Mouse (Mus musculus) MEL (cell line): ENCODE data around the gene Wnt1. TPM values are rescaled to one million over a fixed set of nuclear protein-coding genes. Genes with fewer than 3 reads are reported as not detected.
A peak's percentile ranks its signal among the peaks of the same experiment; 100 is the strongest.

ENCODE experiments used
- DNase-seq: peaks from one replicate; pipeline ENCODE4 v3.0.0; 2011; ENCODE audit warnings: low read depth, low spot score
- H3K27ac ChIP-seq: 2 replicates; pipeline ENCODE4 v1.5.1; 2012; ENCODE audit warnings: low read depth, mild to moderate bottlenecking, control low read depth, low read length, moderate library complexity; ENCODE audit not compliant: control insufficient read depth
- H3K27me3 ChIP-seq, 2 experiments: fragments of 150-350 bp in 1 of 2; sonication (generic) in 1 of 2; 2 replicates each; pipeline ENCODE4 v1.6.1; 2012; ENCODE audit warnings: low read length in 2 of 2, mild to moderate bottlenecking in 2 of 2, improper control_type of control experiment in 1 of 2, moderate library complexity in 1 of 2; ENCODE audit not compliant: insufficient read depth in 2 of 2, control insufficient read depth in 1 of 2
- H3K36me3 ChIP-seq, 2 experiments: 2 replicates each; pipeline ENCODE4 v1.6.1; 2012 to 2014; ENCODE audit warnings: low read length in 2 of 2, improper control_type of control experiment in 1 of 2, inconsistent platforms in 1 of 2, mild to moderate bottlenecking in 1 of 2; ENCODE audit not compliant: insufficient read depth in 2 of 2, control insufficient read depth in 1 of 2
- H3K4me1 ChIP-seq, 2 experiments: fragments of 150-350 bp in 1 of 2; sonication (generic) in 1 of 2; 2 replicates each; pipeline ENCODE4 v1.6.1; 2012; ENCODE audit warnings: low read length in 2 of 2, improper control_type of control experiment in 1 of 2, mild to moderate bottlenecking in 1 of 2; ENCODE audit not compliant: insufficient read depth in 2 of 2, control insufficient read depth in 1 of 2
- H3K4me3 ChIP-seq, 2 experiments: fragments of 150-350 bp in 1 of 2; sonication (generic) in 1 of 2; 2 replicates each; pipeline ENCODE4 v1.5.1; 2012; ENCODE audit warnings: low read depth in 2 of 2, low read length in 2 of 2, mild to moderate bottlenecking in 2 of 2, moderate library complexity in 2 of 2, control low read depth in 1 of 2, improper control_type of control experiment in 1 of 2; ENCODE audit not compliant: control insufficient read depth in 1 of 2, insufficient read depth in 1 of 2
- H3K79me2 ChIP-seq: 2 replicates; pipeline ENCODE4 v1.6.1; 2012; ENCODE audit warnings: mild to moderate bottlenecking, low read length, moderate library complexity; ENCODE audit not compliant: control insufficient read depth, poor library complexity, insufficient read depth
- H3K9ac ChIP-seq: 2 replicates; pipeline ENCODE4 v1.6.1; 2012; ENCODE audit warnings: low read depth, mild to moderate bottlenecking, control low read depth, low read length, moderate library complexity; ENCODE audit not compliant: control insufficient read depth, poor library complexity, severe bottlenecking
- H3K9me3 ChIP-seq: fragments of 150-350 bp; sonication (generic); replicated peaks from 2 replicates; pipeline ENCODE4 v1.6.1; 2012; ENCODE audit warnings: mild to moderate bottlenecking, low read length, improper control_type of control experiment, moderate library complexity; ENCODE audit not compliant: insufficient read depth
- CHD1 ChIP-seq: IDR thresholded peaks from 2 replicates; pipeline ENCODE4 v1.6.1; 2012; ENCODE audit warnings: low read depth, mild to moderate bottlenecking, inconsistent platforms, low read length, improper control_type of control experiment
- CTCF ChIP-seq, 3 experiments: IDR thresholded peaks in 2 of 3; conservative IDR thresholded peaks in 1 of 3; 2 replicates each; pipeline ENCODE4 v1.5.1; 2011 to 2012; ENCODE audit warnings: low read length in 3 of 3, low read depth in 2 of 3, mild to moderate bottlenecking in 2 of 3, improper control_type of control experiment in 1 of 3, inconsistent platforms in 1 of 3, mixed read lengths in 1 of 3, moderate library complexity in 1 of 3; ENCODE audit not compliant: control insufficient read depth in 1 of 3, insufficient read depth in 1 of 3, poor library complexity in 1 of 3, severe bottlenecking in 1 of 3
- HCFC1 ChIP-seq: IDR thresholded peaks from 2 replicates; pipeline ENCODE4 v1.6.1; 2012; ENCODE audit warnings: low read depth, mild to moderate bottlenecking, inconsistent platforms, low read length, improper control_type of control experiment, moderate library complexity
- MAX ChIP-seq: IDR thresholded peaks from 2 replicates; pipeline ENCODE4 v1.6.1; 2011; ENCODE audit warnings: low read length, improper control_type of control experiment
- MAZ ChIP-seq: IDR thresholded peaks from 2 replicates; pipeline ENCODE4 v1.6.1; 2012; ENCODE audit warnings: low read depth, mild to moderate bottlenecking, inconsistent platforms, low read length, improper control_type of control experiment
- MEF2A ChIP-seq: IDR thresholded peaks from 2 replicates; pipeline ENCODE4 v1.6.1; 2014; ENCODE audit warnings: low read depth, mild to moderate bottlenecking, inconsistent platforms, low read length, improper control_type of control experiment; ENCODE audit not compliant: poor library complexity, insufficient replicate concordance, severe bottlenecking; ENCODE audit errors: extremely low read depth
- MXI1 ChIP-seq: IDR thresholded peaks from 2 replicates; pipeline ENCODE4 v1.6.1; 2011; ENCODE audit warnings: mild to moderate bottlenecking, low read depth, low read length, improper control_type of control experiment
- POLR2A ChIP-seq, 2 experiments: IDR thresholded peaks; 2 replicates each; pipeline ENCODE4 v1.6.1; 2011 to 2012; ENCODE audit warnings: low read length in 2 of 2, mild to moderate bottlenecking in 2 of 2, control low read depth in 1 of 2, improper control_type of control experiment in 1 of 2, low read depth in 1 of 2, moderate library complexity in 1 of 2; ENCODE audit not compliant: control insufficient read depth in 1 of 2, insufficient read depth in 1 of 2, poor library complexity in 1 of 2
- POLR2AphosphoS2 ChIP-seq: IDR thresholded peaks from 2 replicates; pipeline ENCODE4 v1.6.1; 2011; ENCODE audit warnings: low read length, improper control_type of control experiment
- SIN3A ChIP-seq: IDR thresholded peaks from 2 replicates; pipeline ENCODE4 v1.6.1; 2012; ENCODE audit warnings: low read length, improper control_type of control experiment, inconsistent platforms
- SMC3 ChIP-seq: IDR thresholded peaks from 2 replicates; pipeline ENCODE4 v1.6.1; 2011; ENCODE audit warnings: low read depth, low read length, improper control_type of control experiment
- TBP ChIP-seq: IDR thresholded peaks from 2 replicates; pipeline ENCODE4 v1.8.0; 2011; ENCODE audit warnings: low read depth, low read length, improper control_type of control experiment
- UBTF ChIP-seq: IDR thresholded peaks from 2 replicates; pipeline ENCODE4 v1.6.1; 2012; ENCODE audit warnings: low read depth, mild to moderate bottlenecking, inconsistent platforms, low read length, improper control_type of control experiment, moderate library complexity, borderline replicate concordance; ENCODE audit not compliant: insufficient read depth
- USF1 ChIP-seq: IDR thresholded peaks from 2 replicates; pipeline ENCODE4 v1.6.1; 2014; ENCODE audit warnings: low read depth, mild to moderate bottlenecking, inconsistent platforms, low read length, improper control_type of control experiment, moderate library complexity
- USF2 ChIP-seq, 2 experiments: IDR thresholded peaks; 2 replicates each; pipeline ENCODE4 v1.6.1; 2011 to 2012; ENCODE audit warnings: improper control_type of control experiment in 2 of 2, low read length in 2 of 2, borderline replicate concordance in 1 of 2, inconsistent platforms in 1 of 2, low read depth in 1 of 2, mild to moderate bottlenecking in 1 of 2; ENCODE audit not compliant: insufficient read depth in 1 of 2
- ZC3H11A ChIP-seq: IDR thresholded peaks from 2 replicates; pipeline ENCODE4 v1.6.1; 2012; ENCODE audit warnings: low read depth, mild to moderate bottlenecking, inconsistent platforms, low read length, improper control_type of control experiment
- ZNF384 ChIP-seq: IDR thresholded peaks from 2 replicates; pipeline ENCODE4 v1.6.1; 2012; ENCODE audit warnings: low read depth, mild to moderate bottlenecking, inconsistent platforms, low read length, improper control_type of control experiment
- polyA plus RNA-seq, 2 experiments: library from polyadenylated mRNA; stranded (reverse) in 1 of 2; unstranded in 1 of 2; fragments of >175 nt in 1 of 2; fragments of >200 nt in 1 of 2; gene quantifications; 2 replicates each; pipeline versions ENCODE4 v1.2.1 to v1.2.4; 2012; ENCODE audit warnings: low replicate concordance in 2 of 2, low read depth in 1 of 2; ENCODE audit not compliant: insufficient read length in 2 of 2, insufficient read depth in 1 of 2, missing spikeins in 1 of 2
- total RNA-seq: library from RNA; depleted of rRNA; stranded (reverse); fragments of 300-350 nt; gene quantifications from 2 replicates; pipeline ENCODE4 v1.2.3, GENCODE M21; 2012

The Wnt1 gene
- total and polyA plus RNA-seq, 3 experiments, result not detected

DNA sequence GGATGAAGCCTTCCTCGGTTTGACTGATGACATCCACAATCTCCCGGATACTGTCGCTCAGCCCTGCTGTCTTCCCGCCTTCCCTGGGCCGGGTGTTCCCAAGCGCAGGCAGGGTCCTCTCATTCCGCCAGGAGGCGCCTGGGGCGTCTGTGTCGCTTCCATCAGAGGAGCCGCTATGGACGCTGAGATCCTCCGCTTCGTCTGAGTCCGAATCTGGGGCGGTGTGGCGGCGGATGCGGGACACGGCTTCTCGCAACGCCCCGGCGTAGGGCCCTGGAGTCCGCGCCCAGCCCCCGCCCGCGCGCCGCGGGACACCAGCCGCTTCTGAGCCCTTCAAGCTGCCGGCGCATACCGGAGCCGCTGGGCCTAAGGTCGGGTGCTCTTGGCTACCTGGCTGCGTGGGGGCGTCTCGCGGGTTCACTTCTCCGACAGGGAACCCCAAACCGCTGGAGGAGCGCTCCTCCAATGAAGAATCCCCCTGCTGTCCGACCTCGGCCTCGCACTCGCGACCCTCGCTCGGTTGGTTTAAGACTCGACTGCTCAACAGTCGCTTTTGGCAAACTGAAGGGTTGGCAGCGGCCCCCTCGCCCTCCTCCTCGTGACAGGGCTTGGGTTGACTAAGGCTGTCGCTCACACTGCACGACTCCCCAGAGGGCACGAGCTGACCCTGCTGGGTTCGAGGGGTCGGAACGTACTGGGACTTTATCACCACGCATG, 15.8 kb downstream of the Wnt1 start (continued):
- no peak for TF ChIP-seq UBTF
- peak in 1 of 2 experiments; percentile 48; a peak in 1 of 4 replicates for TF ChIP-seq POLR2A (IDR thresholded peaks at IDR 0.05; ENCODE audit: control insufficient read depth in 1 of 2, insufficient read depth in 1 of 2, low read depth in 1 of 2, low read length in 2 of 2, poor library complexity in 1 of 2)
- 0 out of 2 replicates have a peak, but pooled peaks have one; percentile 18 for TF ChIP-seq POLR2AphosphoS2
- TF ChIP-seq CHD1, result no peak
- no peak for TF ChIP-seq USF1
- no peak for TF ChIP-seq MAZ
- TF ChIP-seq USF2 (IDR thresholded peaks at IDR 0.05; ENCODE audit: borderline replicate concordance in 1 of 2, insufficient read depth in 1 of 2, low read depth in 1 of 2, low read length in 2 of 2), result no peak
- no peak for TF ChIP-seq ZNF384

DNA sequence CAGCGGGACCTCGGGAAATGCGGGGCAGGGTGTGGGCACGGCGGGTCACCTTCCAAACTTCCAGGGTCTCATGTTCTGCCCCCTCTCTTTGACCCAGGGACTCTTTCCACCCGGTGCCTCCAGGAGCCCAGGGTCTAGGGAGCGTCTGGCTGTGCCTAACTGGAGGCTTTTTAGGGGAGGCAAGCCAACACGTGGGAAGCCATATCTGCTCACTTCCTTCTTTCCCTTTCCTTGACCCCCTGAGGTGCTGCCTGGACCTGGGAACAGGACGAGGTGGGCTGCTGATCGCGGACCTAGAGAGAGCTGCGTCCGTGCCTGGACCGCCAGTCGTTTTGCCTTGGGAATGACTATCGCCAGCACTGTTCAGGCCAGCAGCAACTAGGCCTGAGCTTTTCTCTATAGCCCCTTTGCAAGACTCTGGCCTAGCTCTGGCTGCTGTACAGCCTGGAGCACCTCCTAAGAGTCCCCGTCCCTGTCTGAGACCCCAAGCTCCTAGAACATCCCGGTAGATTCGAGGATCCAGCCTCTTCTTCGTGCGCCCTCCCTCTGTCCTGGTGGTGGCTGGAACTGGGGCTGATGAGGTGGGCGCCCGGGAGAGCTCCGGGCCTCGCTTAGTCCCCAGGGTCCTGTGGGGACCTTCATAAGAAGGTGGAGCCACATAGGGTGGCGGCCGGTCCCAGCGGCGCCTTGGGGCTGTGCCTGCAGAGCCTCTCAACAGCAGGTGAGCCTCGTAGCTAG, 16.6 kb downstream of the Wnt1 start:
- Histone ChIP-seq H3K4me3 (peak overlapping the region; percentile 58), H3K27ac (peak overlapping the region; percentile 73), H3K27me3 (no peaks in the 10 kb centered on the region), H3K36me3 (peaks cover under 1 to 8% of the 10 kb centered on the region in 2 experiments; a peak in 2 of 4 replicates), H3K4me1 (peaks cover 2 to 12% of the 10 kb centered on the region in 2 experiments; a peak in 2 of 4 replicates), H3K9me3 (no peaks in the 10 kb centered on the region), H3K9ac (peak overlapping the region; percentile 85), H3K79me2 (peaks cover 28% of the 10 kb centered on the region)
- TF ChIP-seq SMC3, result no peak
- peak; percentile 70 for TF ChIP-seq MXI1
- TF ChIP-seq TBP, result 0 out of 2 replicates have a peak, but pooled peaks have one; percentile 10
- TF ChIP-seq USF1, result 0 out of 2 replicates have a peak, but pooled peaks have one; percentile 11
- TF ChIP-seq MAX, result peak; percentile 67
- TF ChIP-seq ZC3H11A, result no peak
- TF ChIP-seq MAZ, result no peak
- TF ChIP-seq UBTF, result 0 out of 2 replicates have a peak, but pooled peaks have one; percentile 73
- TF ChIP-seq MEF2A, result no peak
- 0 out of 2 replicates have a peak, but pooled peaks have one; percentile 2 for TF ChIP-seq HCFC1
- TF ChIP-seq SIN3A, result peak; percentile 22
- 0 out of 6 replicates have a peak, but pooled peaks of 1 of the 3 experiments have one; percentile 0 for TF ChIP-seq CTCF (IDR thresholded peaks at IDR 0.05 in 2 of 3, conservative IDR thresholded peaks at IDR 0.05 in 1 of 3; ENCODE audit: control insufficient read depth in 1 of 3, insufficient read depth in 1 of 3, low read depth in 2 of 3, low read length in 3 of 3, poor library complexity in 1 of 3, severe bottlenecking in 1 of 3)
- TF ChIP-seq POLR2A (IDR thresholded peaks at IDR 0.05; ENCODE audit: control insufficient read depth in 1 of 2, insufficient read depth in 1 of 2, low read depth in 1 of 2, low read length in 2 of 2, poor library complexity in 1 of 2), result no peak
- DNase-seq, result peak; percentile 66
